Mouse (Mus musculus): ENCODE results near the gene Slc26a9.

GRCm38 (mm10) chr1:131751891-131752311, 8.1 kb downstream of the Slc26a9 start:
- no peak for TF ChIP-seq CHD2 (IDR thresholded peaks at IDR 0.05; ENCODE audit: low read depth, low read length)
- no peak for TF ChIP-seq MAFK (IDR thresholded peaks at IDR 0.05; ENCODE audit: insufficient read depth, low read depth, low read length)
- no peak for TF ChIP-seq ZNF384 (IDR thresholded peaks at IDR 0.05; ENCODE audit: low read depth, low read length)
- TF ChIP-seq HCFC1 (IDR thresholded peaks at IDR 0.05; ENCODE audit: borderline replicate concordance, insufficient read depth, low read length): no peak
- no peak for TF ChIP-seq ZC3H11A (IDR thresholded peaks at IDR 0.05; ENCODE audit: borderline replicate concordance, low read depth, low read length)

Measured in ES-E14 (cell line).